Mouse (Mus musculus) brown adipose tissue, adult 24 weeks (tissue): ENCODE results near the gene Tanc2. TPM values are rescaled to one million over a fixed set of nuclear protein-coding genes. Genes with fewer than 3 reads are reported as not detected.
A peak's percentile ranks its signal among the peaks of the same experiment; 100 is the strongest.

ENCODE experiments used
- H3K27ac ChIP-seq: fragments of 200-500 bp; replicated peaks from 2 replicates; pipeline ENCODE4 v1.5.1; 2012; ENCODE audit warnings: low read depth, mild to moderate bottlenecking, low read length
- H3K4me1 ChIP-seq: fragments of 200-500 bp; 2 replicates; pipeline ENCODE4 v1.6.1; 2012; ENCODE audit warnings: low read length, mixed read lengths; ENCODE audit not compliant: control insufficient read depth, insufficient read depth, insufficient read length
- H3K4me3 ChIP-seq: fragments of 200-500 bp; 2 replicates; pipeline ENCODE4 v1.5.1; 2012; ENCODE audit warnings: low read depth, mild to moderate bottlenecking, low read length, moderate library complexity; ENCODE audit not compliant: insufficient read depth
- polyA plus RNA-seq: library from polyadenylated mRNA; stranded (reverse); fragments of >200 nt; gene quantifications from 2 replicates; pipeline ENCODE4 v1.2.4, GENCODE M21; 2012; ENCODE audit not compliant: missing spikeins, insufficient read depth, insufficient read length

Tanc2 gene
- 2.0 and 6.9 TPM in 2 replicates for polyA plus RNA-seq

- Histone ChIP-seq H3K27ac (peak within 1 kb of the TSS; percentile 96), H3K4me1 (no peaks in the 10 kb centered on the region), H3K4me3 (peak within 1 kb of the TSS; percentile 99)
These were observed at the start of gene Tanc2 for GRCm38 (mm10) chr11:105589877-105590641. TSS of gene Tanc2 (plus strand) at chr11:105589986.

DNA sequence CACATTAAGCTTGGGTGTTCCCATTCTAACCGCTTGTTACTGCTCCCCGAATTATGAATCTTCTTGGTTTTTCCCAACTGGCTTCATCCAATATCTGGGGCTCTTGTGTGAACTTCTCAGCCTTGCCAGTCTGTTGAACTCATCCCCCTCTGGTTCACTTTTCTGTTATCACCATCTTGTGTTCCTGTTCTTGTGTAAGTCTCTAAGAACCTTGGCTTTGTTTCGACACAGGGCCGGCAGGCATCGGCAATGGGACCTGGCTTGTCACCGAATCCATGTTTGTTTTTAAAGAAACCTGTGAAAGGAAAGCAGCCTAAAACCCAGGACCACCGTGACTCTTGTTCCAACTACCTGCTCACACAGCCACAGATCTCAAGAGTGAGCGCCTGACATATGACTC is 49.0 kb upstream of the Tanc2 start:
- H3K4me3 ChIP-seq: no peak overlapping the region
- no peak overlapping the region for H3K27ac ChIP-seq

GRCm38 (mm10) chr11:105541366-105541765 is 48.4 kb upstream of the Tanc2 start:
- Histone ChIP-seq H3K27ac (no peak overlapping the region), H3K4me1 (peaks cover 2% of the 10 kb centered on the region; the same call in 1 of the 2 replicates), H3K4me3 (no peak overlapping the region)

More for the DNA sequence above, 49.0 kb upstream of the Tanc2 start:
- H3K4me1 ChIP-seq: peaks cover 2% of the 10 kb centered on the region; the same call in 1 of the 2 replicates

GRCm38 (mm10) chr11:105542129-105542528 is 47.7 kb upstream of the Tanc2 start:
- H3K4me3 ChIP-seq: no peak overlapping the region
- H3K4me1 ChIP-seq: peaks cover 2% of the 10 kb centered on the region; the same call in 1 of the 2 replicates
- H3K27ac ChIP-seq: no peak overlapping the region

DNA sequence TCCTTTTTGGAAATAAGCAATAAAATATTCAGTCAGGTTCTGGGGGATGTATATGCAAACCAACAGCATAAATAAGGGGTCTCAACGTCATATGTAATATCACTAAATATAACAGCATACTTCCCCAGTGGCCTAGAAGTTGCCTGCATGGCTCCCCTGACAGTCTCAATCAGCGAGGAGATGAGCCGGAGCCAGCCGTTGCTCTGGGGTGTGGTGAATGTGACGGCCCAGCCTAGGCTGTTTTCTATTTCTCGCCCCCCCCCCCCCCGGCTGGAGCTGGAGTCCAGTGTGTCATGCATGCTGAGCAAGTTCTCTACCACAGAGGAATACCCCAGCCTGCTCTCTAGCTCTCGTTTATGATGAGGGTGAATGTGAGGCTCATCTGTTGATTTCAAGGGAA is 44.0 kb upstream of the Tanc2 start:
- Histone ChIP-seq H3K4me1 (peaks cover 4% of the 10 kb centered on the region; the same call in 1 of the 2 replicates), H3K27ac (no peak overlapping the region), H3K4me3 (no peak overlapping the region)

DNA sequence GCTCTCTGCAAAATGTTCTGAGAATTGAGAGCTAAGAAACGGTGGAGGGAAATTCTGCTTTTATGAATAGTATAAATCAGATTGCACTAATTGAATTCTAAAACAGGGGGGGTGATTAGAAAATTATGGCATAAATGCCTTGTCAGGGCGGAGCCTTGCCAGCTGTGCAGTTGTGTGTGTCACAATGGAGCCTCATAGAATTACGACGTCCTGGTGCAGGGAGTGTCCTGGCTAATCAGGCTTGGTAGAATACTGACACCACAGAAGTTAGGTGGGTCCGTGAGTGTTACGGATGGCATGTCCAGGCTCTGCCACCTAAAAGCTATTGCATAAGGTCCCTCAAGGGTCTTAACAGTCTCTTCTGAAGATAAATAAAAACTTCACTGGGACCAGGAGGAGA is 43.4 kb upstream of the Tanc2 start:
- Histone ChIP-seq H3K4me3 (no peak overlapping the region), H3K4me1 (0 out of 2 replicates have a peak, but pooled peaks cover 2% of the 10 kb centered on the region), H3K27ac (no peak overlapping the region)

GRCm38 (mm10) chr11:105548383-105548782 is 41.4 kb upstream of the Tanc2 start:
- Histone ChIP-seq H3K4me3 (no peak overlapping the region), H3K4me1 (0 out of 2 replicates have a peak, but pooled peaks cover 2% of the 10 kb centered on the region), H3K27ac (no peak overlapping the region)

DNA sequence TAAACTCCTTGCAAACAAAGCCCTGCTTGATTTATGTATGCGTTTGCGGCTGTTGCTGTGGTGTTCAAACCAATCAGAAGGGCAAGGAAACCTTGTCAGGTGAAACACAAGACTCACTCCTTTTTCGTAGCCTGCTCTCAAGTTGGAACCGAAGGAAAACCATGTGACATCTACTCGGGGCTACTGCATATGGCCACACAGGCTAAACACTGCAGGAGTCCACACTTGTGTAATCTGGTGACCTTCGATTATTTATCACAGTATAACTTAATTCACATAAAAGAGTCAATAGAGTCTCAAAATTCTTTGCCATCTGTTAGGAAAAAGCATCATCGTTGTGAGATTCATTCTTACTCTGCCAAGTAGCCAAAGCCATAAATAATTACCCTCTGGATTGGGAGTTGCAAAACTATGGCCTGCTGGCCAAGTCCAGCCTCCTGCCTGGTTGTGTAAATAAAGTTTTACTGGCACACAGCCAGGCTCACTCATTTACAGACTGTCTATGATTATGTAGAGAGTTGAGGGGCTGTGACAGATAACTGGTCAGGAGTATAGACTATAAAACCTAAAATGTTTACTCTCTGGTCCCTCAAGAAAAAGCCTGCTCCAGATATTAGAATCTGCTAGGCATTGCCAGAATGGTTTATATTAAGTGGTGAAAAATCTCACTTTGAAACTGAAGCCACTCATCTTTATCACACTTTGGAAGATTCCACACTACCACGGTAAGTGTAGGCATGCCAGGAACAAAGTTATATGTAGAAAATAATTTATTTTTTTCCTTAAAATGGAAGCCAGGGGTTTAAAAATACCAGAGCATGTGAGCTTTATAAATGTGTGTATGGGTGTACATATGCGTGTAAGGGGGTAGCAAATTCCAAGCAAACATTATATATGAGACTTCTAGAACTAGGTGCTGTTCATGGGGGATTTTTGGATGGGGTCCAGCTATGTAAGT is 40.3 kb upstream of the Tanc2 start:
- Histone ChIP-seq H3K4me1 (0 out of 2 replicates have a peak, but pooled peaks cover 2% of the 10 kb centered on the region), H3K27ac (no peak overlapping the region), H3K4me3 (no peak overlapping the region)

DNA sequence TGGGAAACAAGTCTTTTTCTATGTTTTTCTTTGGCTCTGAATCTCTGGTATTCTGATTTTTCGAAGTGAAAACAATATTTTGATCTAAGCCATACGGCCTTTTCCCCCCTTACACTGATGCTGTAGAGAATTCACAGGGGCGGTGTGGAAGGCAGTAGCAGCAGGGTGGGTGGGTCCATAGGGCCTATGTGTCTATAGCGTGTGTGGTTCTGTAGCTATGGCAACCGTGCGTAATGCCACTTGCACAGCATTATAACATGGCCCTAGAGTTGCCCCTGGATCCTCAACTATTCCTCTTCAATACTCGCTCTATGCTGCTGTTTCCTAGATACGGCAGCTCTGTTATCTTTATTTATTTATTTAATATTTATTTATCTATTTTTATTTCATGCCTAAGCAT is 32.5 kb upstream of the Tanc2 start:
- no peak overlapping the region for H3K4me3 ChIP-seq
- no peak overlapping the region for H3K27ac ChIP-seq
- H3K4me1 ChIP-seq: no peaks in the 10 kb centered on the region

DNA sequence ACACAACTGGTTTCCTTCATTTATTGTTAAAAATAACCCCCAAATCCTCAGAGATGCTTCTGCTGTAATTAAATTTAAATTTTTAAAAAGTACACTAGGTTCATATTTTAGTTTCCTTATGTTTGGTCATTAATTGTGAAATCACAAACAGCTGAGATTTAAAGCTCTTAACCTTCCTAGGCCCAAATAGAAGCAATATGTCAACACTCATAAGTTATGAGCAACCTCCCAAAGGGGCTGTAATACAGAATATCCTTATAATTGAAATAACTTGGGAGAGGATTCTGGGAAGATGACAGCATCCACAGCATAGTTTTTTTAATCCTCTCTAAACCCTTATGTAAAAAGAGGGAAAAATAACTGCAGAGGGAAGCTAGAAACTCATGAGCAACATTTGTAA is 31.7 kb upstream of the Tanc2 start:
- Histone ChIP-seq H3K4me1 (no peaks in the 10 kb centered on the region), H3K4me3 (no peak overlapping the region), H3K27ac (no peak overlapping the region)

DNA sequence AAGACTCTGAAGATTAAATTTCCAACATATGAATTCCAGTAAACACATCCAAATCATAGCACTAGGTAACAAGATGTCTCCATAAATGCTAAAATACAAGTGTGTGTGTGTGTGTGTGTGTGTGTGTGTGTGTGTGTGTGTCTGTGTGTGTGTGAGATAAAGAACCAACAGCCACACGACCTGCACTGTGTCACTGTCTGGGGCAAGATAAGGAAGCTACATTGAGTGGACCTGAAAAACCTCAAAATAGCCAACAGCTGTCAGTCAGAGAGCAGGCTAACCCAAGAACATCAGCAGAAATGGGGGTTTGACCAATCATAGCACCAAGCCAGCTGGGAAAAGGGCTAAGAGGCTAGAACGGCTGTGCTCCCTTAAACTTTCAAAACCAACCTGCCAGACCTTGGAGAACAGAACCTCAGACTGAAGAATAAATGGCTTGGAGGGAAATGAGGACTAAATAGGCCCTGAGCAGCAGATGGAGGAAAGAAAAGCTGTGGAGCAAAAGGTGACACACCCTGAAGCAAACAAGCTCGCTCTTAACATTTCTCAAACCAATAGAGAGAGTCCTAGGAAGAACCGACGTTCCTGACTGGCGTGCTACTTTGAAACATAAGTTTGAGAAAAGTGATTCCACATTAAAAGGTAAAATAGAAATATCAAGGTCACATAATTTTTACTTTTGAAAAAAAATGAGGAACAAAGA is 30.8 kb upstream of the Tanc2 start:
- Histone ChIP-seq H3K27ac (no peak overlapping the region), H3K4me3 (no peak overlapping the region), H3K4me1 (no peaks in the 10 kb centered on the region)

GRCm38 (mm10) chr11:105563546-105563945 is 26.2 kb upstream of the Tanc2 start:
- no peaks in the 10 kb centered on the region for H3K4me1 ChIP-seq
- no peak overlapping the region for H3K27ac ChIP-seq
- H3K4me3 ChIP-seq: no peak overlapping the region

DNA sequence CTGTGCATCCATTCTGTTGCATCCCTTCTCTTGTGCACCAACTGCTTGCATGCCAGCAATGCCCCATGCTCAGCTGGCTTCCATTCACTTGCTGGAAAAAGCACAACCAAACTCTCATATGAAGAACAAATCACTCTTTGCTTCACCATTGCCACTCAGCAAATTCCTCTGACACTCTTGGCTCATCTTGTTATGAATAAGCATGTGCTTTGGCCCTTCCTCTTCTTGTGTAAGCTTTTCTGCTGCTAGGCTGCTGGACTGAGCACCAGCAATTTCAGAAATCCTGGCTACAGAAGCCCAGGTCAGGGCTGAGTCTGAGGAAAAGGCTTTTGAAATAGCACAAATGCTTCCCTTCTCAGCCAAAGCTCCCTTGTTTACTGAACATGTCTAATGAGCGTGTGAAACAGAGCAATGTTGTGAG is 22.6 kb upstream of the Tanc2 start:
- Histone ChIP-seq H3K27ac (no peak overlapping the region), H3K4me3 (no peak overlapping the region), H3K4me1 (no peaks in the 10 kb centered on the region)

DNA sequence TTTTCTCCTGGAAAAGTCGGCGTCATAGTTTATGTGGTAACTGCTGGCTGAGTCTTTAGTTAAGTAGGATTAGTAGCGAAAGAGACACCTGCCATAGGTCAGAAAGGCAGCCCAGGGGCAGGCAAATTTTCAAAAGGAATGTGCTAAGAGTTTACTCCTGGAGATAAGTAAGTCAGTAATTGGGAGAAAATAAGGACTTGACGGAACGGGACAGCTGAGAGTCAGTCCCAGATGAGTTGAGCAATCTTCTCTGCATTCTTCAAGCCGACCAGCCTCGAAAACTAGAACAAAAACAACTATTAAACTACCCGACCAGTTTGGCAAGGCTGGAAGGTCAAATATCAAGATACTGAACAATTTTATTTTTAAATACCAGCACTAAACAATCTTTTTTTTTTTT is 17.8 kb upstream of the Tanc2 start:
- no peak overlapping the region for H3K27ac ChIP-seq
- no peak overlapping the region for H3K4me3 ChIP-seq
- H3K4me1 ChIP-seq: peaks cover 3% of the 10 kb centered on the region

DNA sequence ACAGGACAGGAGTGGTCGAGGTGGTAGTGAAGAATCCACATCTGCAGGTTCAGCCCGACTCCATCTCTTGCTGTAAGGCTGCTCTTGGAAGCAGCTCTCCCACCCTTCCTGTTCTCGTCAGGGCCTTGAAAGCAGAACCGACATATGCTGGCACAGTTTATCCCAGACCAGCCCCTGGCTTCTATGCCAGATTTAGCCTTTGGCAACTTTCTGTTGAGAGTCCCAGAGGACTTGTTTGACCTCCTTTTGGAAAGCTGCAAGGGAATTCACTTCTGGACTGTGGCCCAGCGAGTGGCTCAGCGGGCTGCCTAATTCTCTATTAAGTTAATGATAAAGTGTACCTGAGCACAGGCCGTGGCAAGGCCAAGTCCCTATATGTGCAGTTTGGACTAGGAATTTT is 15.5 kb upstream of the Tanc2 start:
- no peak overlapping the region for H3K27ac ChIP-seq
- H3K4me3 ChIP-seq: no peak overlapping the region
- H3K4me1 ChIP-seq: peaks cover 3% of the 10 kb centered on the region
